Mouse (Mus musculus): ENCODE measurements around the gene Sds. TPM values are rescaled to one million over a fixed set of nuclear protein-coding genes. Genes with fewer than 3 reads are reported as not detected.
A peak's percentile ranks its signal among the peaks of the same experiment; 100 is the strongest.

Sds gene
- total RNA-seq (2021): not detected
- long read RNA-seq, experiment 1: 0 reads
- long read RNA-seq, experiment 2, partial matches to known transcripts: 0 of 1 reads
- long read RNA-seq, experiment 2, other reads (novel, unspliced or antisense): 1 of 1 reads

- DNase-seq (ENCODE audit: low spot score in 2 of 2): no peak
Measured at GRCm38 (mm10) chr5:120476296-120476695, at the start of gene Sds. Gene Sds (plus strand): TSS chr5:120476526.

GRCm38 (mm10) chr5:120426572-120426971 is 49.8 kb upstream of the Sds start:
- no peak for DNase-seq (ENCODE audit: low spot score in 2 of 2)

GRCm38 (mm10) chr5:120427451-120427938 is 48.8 kb upstream of the Sds start:
- no peak for DNase-seq (ENCODE audit: low spot score in 2 of 2)

- DNase-seq (ENCODE audit: low spot score in 2 of 2): no peak
Measured at GRCm38 (mm10) chr5:120428189-120428838, 48.0 kb upstream of the Sds start.

- no peak for DNase-seq (ENCODE audit: low spot score in 2 of 2)
Measured at GRCm38 (mm10) chr5:120428990-120429389, 47.3 kb upstream of the Sds start.

- DNase-seq (ENCODE audit: low spot score in 2 of 2): no peak
Measured at GRCm38 (mm10) chr5:120429692-120430091, 46.6 kb upstream of the Sds start.

- DNase-seq (ENCODE audit: low spot score in 2 of 2): no peak
Measured at GRCm38 (mm10) chr5:120431001-120431583, 45.2 kb upstream of the Sds start.

- peak in 1 of 2 experiments; percentile 43 for DNase-seq (ENCODE audit: low spot score in 2 of 2)
Measured at GRCm38 (mm10) chr5:120431649-120432485, 44.5 kb upstream of the Sds start, which contains the start of gene Lhx5. Gene Lhx5 (plus strand): TSS chr5:120431699.

GRCm38 (mm10) chr5:120432486-120433015 is 43.8 kb upstream of the Sds start:
- DNase-seq (ENCODE audit: low spot score in 2 of 2): no peak

GRCm38 (mm10) chr5:120433135-120433760 is 43.1 kb upstream of the Sds start:
- DNase-seq (ENCODE audit: low spot score in 2 of 2): no peak

GRCm38 (mm10) chr5:120434231-120434735 is 42.0 kb upstream of the Sds start:
- DNase-seq (ENCODE audit: low spot score in 2 of 2): no peak

GRCm38 (mm10) chr5:120435006-120435681 is 41.2 kb upstream of the Sds start:
- DNase-seq (ENCODE audit: low spot score in 2 of 2): no peak

GRCm38 (mm10) chr5:120435731-120436501 is 40.4 kb upstream of the Sds start:
- DNase-seq (ENCODE audit: low spot score in 2 of 2): no peak

- no peak for DNase-seq (ENCODE audit: low spot score in 2 of 2)
Measured at GRCm38 (mm10) chr5:120436885-120437495, 39.3 kb upstream of the Sds start.

GRCm38 (mm10) chr5:120437539-120437938 is 38.8 kb upstream of the Sds start:
- DNase-seq (ENCODE audit: low spot score in 2 of 2): no peak

GRCm38 (mm10) chr5:120437986-120438385 is 38.3 kb upstream of the Sds start:
- DNase-seq (ENCODE audit: low spot score in 2 of 2): no peak

GRCm38 (mm10) chr5:120438469-120438868 is 37.9 kb upstream of the Sds start:
- DNase-seq (ENCODE audit: low spot score in 2 of 2): no peak

GRCm38 (mm10) chr5:120438991-120439710 is 37.2 kb upstream of the Sds start:
- no peak for DNase-seq (ENCODE audit: low spot score in 2 of 2)
